Mouse (Mus musculus): Measurements from ENCODE around the gene Gm10778.
"Not testable (repeated sequence)": the region's sequence is repeated elsewhere in the genome, so short reads cannot be mapped to it uniquely, and the experiment has no call there.

DNA sequence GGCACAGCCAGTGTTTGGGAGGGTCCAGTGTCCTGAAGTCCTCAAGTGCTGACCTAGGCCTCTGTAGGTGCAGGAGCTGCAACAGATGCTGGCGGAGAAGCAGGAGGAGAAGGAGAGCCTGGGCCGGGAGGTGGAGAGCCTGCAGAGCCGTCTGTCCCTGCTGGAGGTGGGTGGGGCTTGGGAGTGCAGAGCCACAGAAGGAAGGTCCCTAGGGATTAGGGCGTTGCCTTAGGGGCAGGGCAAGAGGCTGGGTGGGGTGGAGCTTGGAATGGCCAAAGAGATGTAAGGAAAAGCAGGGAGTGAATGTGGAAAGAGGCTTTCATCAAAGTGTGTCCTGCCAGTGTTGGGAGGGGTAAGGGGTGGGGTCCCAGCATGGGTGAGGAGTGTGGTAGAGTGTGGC lies 8.0 kb upstream of the Gm10778 start:
- TF ChIP-seq GATA1 (IDR thresholded peaks at IDR 0.05; ENCODE audit: borderline replicate concordance, low read length); FLI1 (IDR thresholded peaks at IDR 0.05; ENCODE audit: low read length): not testable (repeated sequence)

Data from megakaryocyte, embryonic 14.5 days (primary cell).